Mouse (Mus musculus) stomach, embryonic 16.5 days (tissue): ENCODE data around the gene Abca4. TPM values are rescaled to one million over a fixed set of nuclear protein-coding genes. Genes with fewer than 3 reads are reported as not detected.

ENCODE experiments used
- ATAC-seq: fragments of 200-750 bp; cut with Nextera tagmentation; 2 replicates; pipeline ENCODE4 v1.8.0; 2017; ENCODE audit warnings: moderate number of reproducible peaks, moderate TSS enrichment; ENCODE audit not compliant: insufficient read depth, low FRiP score
- H3K27ac ChIP-seq: fragments of 300-500 bp; sonication (generic); 2 replicates; pipeline ENCODE4 v1.5.1; 2014; ENCODE audit warnings: low read length
- H3K27me3 ChIP-seq: fragments of 300-500 bp; sonication (generic); 2 replicates; pipeline ENCODE4 v1.6.1; 2014; ENCODE audit warnings: low read length, control low read depth, mixed read lengths; ENCODE audit not compliant: control insufficient read depth, insufficient read depth
- H3K36me3 ChIP-seq: fragments of 300-500 bp; sonication (generic); 2 replicates; pipeline ENCODE4 v1.6.1; 2014; ENCODE audit warnings: low read length; ENCODE audit not compliant: control insufficient read depth, insufficient read depth
- H3K4me1 ChIP-seq: fragments of 300-500 bp; sonication (generic); 2 replicates; pipeline ENCODE4 v1.6.1; 2014; ENCODE audit warnings: low read length, control low read depth, mixed read lengths; ENCODE audit not compliant: control insufficient read depth, insufficient read depth
- H3K4me2 ChIP-seq: fragments of 300-500 bp; sonication (generic); 2 replicates; pipeline ENCODE4 v1.6.1; 2014; ENCODE audit warnings: low read depth, low read length, mixed read lengths
- H3K4me3 ChIP-seq: fragments of 300-500 bp; sonication (generic); replicated peaks from 2 replicates; pipeline ENCODE4 v1.5.1; 2014; ENCODE audit warnings: mild to moderate bottlenecking, low read length
- H3K9ac ChIP-seq: fragments of 300-500 bp; sonication (generic); 2 replicates; pipeline ENCODE4 v1.6.1; 2014; ENCODE audit warnings: low read length
- H3K9me3 ChIP-seq: fragments of 300-500 bp; sonication (generic); replicated peaks from 2 replicates; pipeline ENCODE4 v1.6.1; 2016; ENCODE audit warnings: low read length, control low read depth; ENCODE audit not compliant: control insufficient read depth
- WGBS: fragments of 180-500 bp; shearing (Covaris S2); extraction: QIAGEN DNeasy Blood & Tissue Kit; methylation state at CpG from one replicate; pipeline ENCODE4 v1.1.7; 2014; 5-methylcytosine and 5-hydroxymethylcytosine counted together
- polyA plus RNA-seq: library from polyadenylated mRNA; unstranded; fragments of >200 nt; fragmentation: Nextera tagmentation; extraction: Ambion mirVana; gene quantifications from 2 replicates; pipeline ENCODE4 v1.2.1, GENCODE M21; 2015

Abca4 gene
- polyA plus RNA-seq, 1 experiment from 2014 or later = 0.84 TPM

DNA sequence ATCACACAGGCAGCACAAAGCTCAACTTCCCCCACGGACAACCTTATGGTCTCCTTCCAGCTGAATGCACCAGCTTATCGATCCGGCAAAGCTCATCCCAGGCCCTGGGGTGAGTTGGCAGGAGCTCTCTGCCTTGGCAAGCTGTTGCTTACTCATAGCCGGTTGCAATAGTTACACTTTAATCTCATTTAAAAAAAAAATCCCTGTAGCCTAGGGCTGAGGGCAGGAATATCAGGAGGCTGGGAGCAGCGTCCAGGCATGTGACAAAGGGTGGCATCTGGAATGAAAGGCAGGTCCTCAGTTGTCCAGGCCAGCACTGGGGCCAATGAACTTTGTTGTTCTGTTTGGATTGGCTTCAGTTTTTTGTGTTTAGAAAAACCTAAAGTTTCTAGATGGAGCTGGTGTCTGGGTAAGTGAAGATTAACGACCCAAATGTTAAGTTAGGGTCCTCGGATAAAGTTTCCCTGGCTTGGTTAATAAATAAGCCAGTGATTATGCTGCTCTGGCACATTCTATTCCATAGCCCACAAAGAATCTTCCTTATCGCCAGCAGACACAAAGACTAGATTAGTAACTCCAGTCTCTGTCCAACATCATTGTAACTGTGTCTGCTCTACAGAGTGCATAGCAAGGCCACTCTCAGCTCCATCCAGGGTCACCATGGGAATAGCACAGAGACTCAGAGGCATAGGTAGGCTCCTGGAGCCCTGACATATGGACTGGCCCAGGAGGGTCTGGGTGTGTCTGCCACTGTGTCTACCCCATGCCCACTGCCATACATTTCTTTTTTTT is 162.2 kb downstream of the Abca4 start:
- Histone ChIP-seq H3K27ac (peak overlapping the region; percentile 22; the same call in 1 of the 2 replicates), H3K9me3 (no peaks in the 10 kb centered on the region), H3K27me3 (no peaks in the 10 kb centered on the region), H3K4me3 (no peak overlapping the region), H3K9ac (no peak overlapping the region), H3K4me1 (peaks cover 28% of the 10 kb centered on the region), H3K36me3 (no peaks in the 10 kb centered on the region), H3K4me2 (no peak overlapping the region)
- ATAC-seq = peak; percentile 54; the same call in 1 of the 2 replicates
- 52% methylated on average over 8 of the region's 8 CpGs for WGBS

DNA sequence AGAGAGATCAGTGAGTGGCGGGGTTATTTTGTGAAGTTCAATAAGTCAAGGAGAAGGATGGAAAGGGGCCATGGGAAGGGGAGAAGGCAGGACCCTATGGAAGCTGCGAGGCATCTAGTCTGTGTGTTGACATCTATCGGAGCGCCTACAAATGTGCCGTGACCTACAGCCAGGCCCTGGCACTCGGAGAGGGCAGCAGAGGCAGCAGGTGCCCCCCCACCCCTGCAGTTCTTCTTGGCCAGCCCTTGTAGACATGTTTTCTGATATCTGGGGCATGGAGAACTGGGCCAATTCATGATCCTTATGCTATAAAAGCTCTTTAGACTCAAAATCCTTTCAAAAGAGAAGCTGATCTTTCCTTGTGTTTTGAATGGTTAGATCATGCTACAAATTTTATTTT is 163.5 kb downstream of the Abca4 start:
- no peak overlapping the region for H3K9ac ChIP-seq
- WGBS = 86% methylated on average over 6 of the region's 6 CpGs
- peaks cover 19% of the 10 kb centered on the region for H3K4me1 ChIP-seq
- no peak overlapping the region for H3K27ac ChIP-seq
- H3K36me3 ChIP-seq = no peaks in the 10 kb centered on the region
- no peak for ATAC-seq
- H3K9me3 ChIP-seq = no peaks in the 10 kb centered on the region
- H3K4me3 ChIP-seq = no peak overlapping the region
- no peak overlapping the region for H3K4me2 ChIP-seq
- H3K27me3 ChIP-seq = no peaks in the 10 kb centered on the region

DNA sequence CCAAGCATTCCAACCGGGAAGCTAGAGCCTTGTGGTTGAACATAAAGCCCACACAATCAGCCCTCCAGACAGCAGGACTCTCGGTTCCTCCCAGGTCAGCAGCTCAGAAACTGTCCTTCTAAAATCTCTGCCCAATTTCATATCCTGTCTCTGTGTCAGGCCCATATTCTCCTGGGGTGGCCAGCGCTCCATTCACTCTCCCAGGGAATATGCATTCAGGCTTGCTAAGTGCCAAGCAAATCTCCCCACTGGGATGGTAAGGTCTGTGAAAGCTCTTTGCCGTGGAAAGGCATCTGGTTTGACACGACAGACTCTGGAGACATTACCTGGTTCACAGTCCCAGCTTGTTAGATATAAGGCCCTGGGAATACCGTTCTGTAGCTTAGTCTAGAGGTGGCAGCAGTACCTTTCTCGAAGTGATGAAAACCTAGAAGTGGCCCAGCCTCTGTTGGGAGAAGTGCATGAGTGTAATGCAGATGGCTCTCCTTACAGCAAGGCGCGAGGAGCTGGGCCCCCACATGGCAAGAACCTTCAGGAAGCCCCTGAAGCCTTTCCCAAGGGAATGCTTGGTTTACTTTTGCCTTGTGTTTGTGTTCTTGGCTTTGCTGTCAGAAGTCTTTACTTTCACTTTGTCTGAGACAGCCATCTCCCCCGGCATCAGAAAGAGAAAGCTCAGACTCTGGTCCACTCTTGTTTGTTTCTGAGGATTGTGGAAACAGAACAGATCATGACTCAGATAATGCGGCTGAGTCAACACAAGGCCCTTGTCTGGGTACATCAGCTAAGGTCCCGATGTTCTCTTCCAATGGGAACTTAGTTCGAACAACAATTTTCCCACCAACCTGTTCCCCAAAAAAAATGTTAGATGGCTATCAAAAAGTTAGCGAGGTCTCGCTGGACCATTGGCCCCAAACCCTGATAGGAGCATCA is 164.3 kb downstream of the Abca4 start:
- Histone ChIP-seq H3K27ac (peak overlapping the region; percentile 37; the same call in 1 of the 2 replicates), H3K9me3 (no peaks in the 10 kb centered on the region), H3K27me3 (no peaks in the 10 kb centered on the region), H3K4me1 (peaks cover 16% of the 10 kb centered on the region), H3K4me2 (no peak overlapping the region), H3K36me3 (no peaks in the 10 kb centered on the region), H3K9ac (0 out of 2 replicates have a peak overlapping the region, but pooled peaks have one; percentile 32), H3K4me3 (no peak overlapping the region)
- ATAC-seq = no peak
- 75% methylated on average over 15 of the region's 15 CpGs for WGBS

DNA sequence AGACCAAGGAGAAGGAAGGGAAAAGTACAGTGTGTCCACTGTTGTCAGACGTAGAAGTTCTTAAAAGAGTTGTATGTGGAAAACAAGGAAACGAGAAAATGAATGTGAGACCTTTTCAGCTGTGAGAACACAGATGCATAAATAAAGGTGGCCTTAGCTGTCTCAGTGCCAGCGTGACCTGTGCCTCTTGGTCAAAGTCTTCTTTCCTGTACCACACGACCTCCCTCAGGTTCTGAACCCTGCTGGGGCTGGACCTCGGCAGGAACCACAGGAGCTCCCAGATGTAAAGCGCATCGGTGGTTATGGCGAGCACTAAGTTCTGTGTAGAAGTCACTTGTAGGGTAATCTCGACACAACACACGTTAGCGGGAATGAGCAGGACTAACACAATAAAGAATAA is 165.3 kb downstream of the Abca4 start:
- H3K9me3 ChIP-seq = no peaks in the 10 kb centered on the region
- H3K27me3 ChIP-seq = no peaks in the 10 kb centered on the region
- H3K4me2 ChIP-seq = no peak overlapping the region
- H3K36me3 ChIP-seq = no peaks in the 10 kb centered on the region
- no peak for ATAC-seq
- H3K9ac ChIP-seq = no peak overlapping the region
- 83% methylated on average over 11 of the region's 11 CpGs for WGBS
- no peak overlapping the region for H3K27ac ChIP-seq
- no peak overlapping the region for H3K4me3 ChIP-seq
- peaks cover 16% of the 10 kb centered on the region for H3K4me1 ChIP-seq

DNA sequence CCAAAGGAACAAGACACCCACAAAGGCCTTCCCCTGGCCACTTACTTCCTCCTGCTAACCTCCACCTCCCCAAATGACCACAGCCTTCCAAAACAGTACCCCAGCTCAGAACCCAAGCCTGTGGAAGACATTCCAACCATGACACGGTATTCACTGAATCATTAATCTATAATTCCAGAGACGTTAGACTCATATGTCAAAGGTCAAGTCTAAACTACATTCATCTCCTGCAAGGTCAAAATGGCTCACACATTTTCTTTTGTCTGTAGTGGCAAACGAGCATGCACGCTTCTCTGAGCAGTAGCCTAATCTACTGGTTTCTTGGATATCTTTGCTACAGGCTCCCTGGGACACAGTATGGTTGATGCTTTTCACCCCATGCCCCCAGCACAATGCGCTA is 166.2 kb downstream of the Abca4 start:
- Histone ChIP-seq H3K9me3 (no peaks in the 10 kb centered on the region), H3K27ac (peak overlapping the region; percentile 51; the same call in 1 of the 2 replicates), H3K4me3 (no peak overlapping the region), H3K4me2 (no peak overlapping the region), H3K27me3 (no peaks in the 10 kb centered on the region), H3K36me3 (no peaks in the 10 kb centered on the region), H3K4me1 (peaks cover 16% of the 10 kb centered on the region), H3K9ac (no peak overlapping the region)
- WGBS = 42% methylated on average over 5 of the region's 5 CpGs
- no peak for ATAC-seq

GRCm38 (mm10) chr3:122210846-122211245 is 166.6 kb downstream of the Abca4 start:
- 59% methylated on average over 7 of the region's 7 CpGs for WGBS
- Histone ChIP-seq H3K9ac (no peak overlapping the region), H3K4me2 (no peak overlapping the region), H3K27me3 (no peaks in the 10 kb centered on the region), H3K9me3 (no peaks in the 10 kb centered on the region), H3K4me1 (peaks cover 16% of the 10 kb centered on the region), H3K4me3 (no peak overlapping the region), H3K27ac (peak overlapping the region; percentile 51; the same call in 1 of the 2 replicates), H3K36me3 (no peaks in the 10 kb centered on the region)
- ATAC-seq = no peak

GRCm38 (mm10) chr3:122211446-122212125 is 167.3 kb downstream of the Abca4 start:
- Histone ChIP-seq H3K36me3 (no peaks in the 10 kb centered on the region), H3K27ac (peak overlapping the region; percentile 53), H3K4me1 (peaks cover 16% of the 10 kb centered on the region), H3K27me3 (no peaks in the 10 kb centered on the region), H3K9ac (no peak overlapping the region), H3K4me3 (no peak overlapping the region), H3K9me3 (no peaks in the 10 kb centered on the region), H3K4me2 (peak overlapping the region; percentile 17; the same call in 1 of the 2 replicates)
- no peak for ATAC-seq
- 49% methylated on average over 13 of the region's 13 CpGs for WGBS

DNA sequence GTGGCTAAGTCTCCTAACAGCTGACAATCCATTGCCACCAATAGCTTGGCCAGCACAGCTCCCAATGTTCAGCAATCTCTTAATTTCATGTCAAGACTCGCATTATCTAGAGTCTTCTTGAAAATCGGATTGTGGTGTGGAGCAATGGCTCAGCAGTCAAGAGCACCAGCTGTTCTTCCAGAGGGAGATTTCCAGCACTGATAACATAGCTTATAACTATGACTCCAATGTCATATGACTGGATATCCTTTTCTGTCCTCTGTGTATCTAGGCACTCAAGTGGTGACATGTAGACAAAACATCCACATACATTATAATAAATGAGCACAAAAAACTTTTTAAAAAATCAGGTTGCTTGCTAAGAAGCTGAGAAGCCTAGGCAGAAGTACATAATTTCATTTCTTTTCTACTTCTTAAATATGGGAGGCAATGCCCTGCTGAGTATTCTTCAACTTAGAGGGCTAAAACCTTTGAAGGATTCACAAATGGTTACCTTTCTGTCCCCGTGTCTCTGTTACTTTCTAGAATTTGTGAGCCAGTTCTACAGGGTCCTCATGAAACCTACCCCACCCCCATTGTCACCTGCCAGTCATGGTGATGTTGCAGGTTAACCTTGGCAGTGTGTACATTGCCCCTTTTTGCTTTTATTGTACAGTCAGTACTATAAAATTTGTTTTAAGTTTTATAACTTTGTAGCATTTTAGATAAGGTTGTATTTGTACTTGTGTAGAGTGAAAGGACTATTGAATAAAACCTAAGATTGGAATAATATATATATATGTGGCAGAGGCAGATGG is 177.2 kb downstream of the Abca4 start:
- no peaks in the 10 kb centered on the region for H3K4me1 ChIP-seq
- H3K27me3 ChIP-seq = no peaks in the 10 kb centered on the region
- no peaks in the 10 kb centered on the region for H3K36me3 ChIP-seq
- no peak overlapping the region for H3K9ac ChIP-seq
- H3K4me2 ChIP-seq = no peak overlapping the region
- no peak overlapping the region for H3K27ac ChIP-seq
- 76% methylated on average over 3 of the region's 3 CpGs for WGBS
- no peaks in the 10 kb centered on the region for H3K9me3 ChIP-seq
- no peak overlapping the region for H3K4me3 ChIP-seq
- ATAC-seq = no peak
